Mouse (Mus musculus): ENCODE measurements around the gene Stat4. TPM values are rescaled to one million over a fixed set of nuclear protein-coding genes. Genes with fewer than 3 reads are reported as not detected.

The Stat4 gene
- polyA plus RNA-seq, 1 experiment = 5.3 TPM

- Histone ChIP-seq H3K27ac (ENCODE audit: insufficient read depth, low read length) (no peak overlapping the region), H3K36me3 (ENCODE audit: control insufficient read depth, insufficient read depth, low read length, poor library complexity, severe bottlenecking) (no peaks in the 10 kb centered on the region), H3K4me1 (ENCODE audit: control insufficient read depth, insufficient read depth, low read length) (no peaks in the 10 kb centered on the region), H3K27me3 (ENCODE audit: control insufficient read depth, insufficient read depth, low read length, poor library complexity, severe bottlenecking) (no peaks in the 10 kb centered on the region), H3K9ac (ENCODE audit: low read depth, poor library complexity, severe bottlenecking) (no peak overlapping the region), H3K9me3 (replicated peaks; ENCODE audit: control insufficient read depth, insufficient read depth, low read length, poor library complexity, severe bottlenecking) (no peaks in the 10 kb centered on the region), H3K4me3 (ENCODE audit: low read depth, low read length) (no peak overlapping the region)
- no peak for TF ChIP-seq EP300 (IDR thresholded peaks at IDR 0.05; ENCODE audit: insufficient read depth, low read depth, low read length)
- TF ChIP-seq CTCF (IDR thresholded peaks at IDR 0.05; ENCODE audit: low read depth, low read length) = no peak
- no peak for TF ChIP-seq POLR2A (IDR thresholded peaks at IDR 0.05; ENCODE audit: insufficient read depth, low read length)
Observed at GRCm38 (mm10) chr1:52048711-52049110, 61.8 kb downstream of the Stat4 start.

- TF ChIP-seq EP300 (IDR thresholded peaks at IDR 0.05; ENCODE audit: insufficient read depth, low read depth, low read length) = no peak
- no peak for TF ChIP-seq POLR2A (IDR thresholded peaks at IDR 0.05; ENCODE audit: insufficient read depth, low read length)
- TF ChIP-seq CTCF (IDR thresholded peaks at IDR 0.05; ENCODE audit: low read depth, low read length) = no peak
- Histone ChIP-seq H3K4me1 (ENCODE audit: control insufficient read depth, insufficient read depth, low read length) (no peaks in the 10 kb centered on the region), H3K27me3 (ENCODE audit: control insufficient read depth, insufficient read depth, low read length, poor library complexity, severe bottlenecking) (no peaks in the 10 kb centered on the region), H3K9me3 (replicated peaks; ENCODE audit: control insufficient read depth, insufficient read depth, low read length, poor library complexity, severe bottlenecking) (no peaks in the 10 kb centered on the region), H3K9ac (ENCODE audit: low read depth, poor library complexity, severe bottlenecking) (no peak overlapping the region), H3K27ac (ENCODE audit: insufficient read depth, low read length) (no peak overlapping the region), H3K4me3 (ENCODE audit: low read depth, low read length) (no peak overlapping the region), H3K36me3 (ENCODE audit: control insufficient read depth, insufficient read depth, low read length, poor library complexity, severe bottlenecking) (no peaks in the 10 kb centered on the region)
Observed at GRCm38 (mm10) chr1:52049827-52050226, 62.9 kb downstream of the Stat4 start.

GRCm38 (mm10) chr1:52051542-52051941 is 64.6 kb downstream of the Stat4 start:
- no peaks in the 10 kb centered on the region for H3K4me1 ChIP-seq (ENCODE audit: control insufficient read depth, insufficient read depth, low read length)
- no peak for TF ChIP-seq CTCF (IDR thresholded peaks at IDR 0.05; ENCODE audit: low read depth, low read length)
- TF ChIP-seq POLR2A (IDR thresholded peaks at IDR 0.05; ENCODE audit: insufficient read depth, low read length) = no peak
- no peak for TF ChIP-seq EP300 (IDR thresholded peaks at IDR 0.05; ENCODE audit: insufficient read depth, low read depth, low read length)

DNA sequence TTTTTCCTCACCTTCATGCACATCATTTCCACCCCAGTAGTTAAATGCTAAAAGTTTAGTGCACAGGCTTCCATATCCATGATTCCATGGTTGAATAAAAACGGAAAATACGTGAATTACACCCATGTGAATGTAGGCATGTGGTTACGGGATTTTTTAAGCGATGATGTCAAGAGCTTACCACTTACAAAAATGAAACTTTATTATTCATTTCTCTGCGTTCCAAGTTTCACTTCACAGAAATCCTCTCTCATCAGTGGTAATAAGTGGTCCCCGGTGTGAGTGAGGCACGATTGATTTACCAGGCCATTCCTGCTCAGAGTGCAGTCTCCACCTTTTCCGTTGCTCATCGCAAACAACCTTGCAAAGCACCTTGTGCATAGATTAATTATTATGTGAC is 66.0 kb downstream of the Stat4 start:
- Histone ChIP-seq H3K9me3 (replicated peaks; ENCODE audit: control insufficient read depth, insufficient read depth, low read length, poor library complexity, severe bottlenecking) (no peaks in the 10 kb centered on the region), H3K27ac (ENCODE audit: insufficient read depth, low read length) (no peak overlapping the region), H3K4me1 (ENCODE audit: control insufficient read depth, insufficient read depth, low read length) (no peaks in the 10 kb centered on the region), H3K27me3 (ENCODE audit: control insufficient read depth, insufficient read depth, low read length, poor library complexity, severe bottlenecking) (no peaks in the 10 kb centered on the region), H3K36me3 (ENCODE audit: control insufficient read depth, insufficient read depth, low read length, poor library complexity, severe bottlenecking) (no peaks in the 10 kb centered on the region), H3K4me3 (ENCODE audit: low read depth, low read length) (no peak overlapping the region), H3K9ac (ENCODE audit: low read depth, poor library complexity, severe bottlenecking) (no peak overlapping the region)
- TF ChIP-seq EP300 (IDR thresholded peaks at IDR 0.05; ENCODE audit: insufficient read depth, low read depth, low read length) (no peak), CTCF (IDR thresholded peaks at IDR 0.05; ENCODE audit: low read depth, low read length) (no peak), POLR2A (IDR thresholded peaks at IDR 0.05; ENCODE audit: insufficient read depth, low read length) (no peak)

More at GRCm38 (mm10) chr1:52051542-52051941, 64.6 kb downstream of the Stat4 start:
- Histone ChIP-seq H3K4me3 (ENCODE audit: low read depth, low read length) (no peak overlapping the region), H3K9me3 (replicated peaks; ENCODE audit: control insufficient read depth, insufficient read depth, low read length, poor library complexity, severe bottlenecking) (no peaks in the 10 kb centered on the region), H3K36me3 (ENCODE audit: control insufficient read depth, insufficient read depth, low read length, poor library complexity, severe bottlenecking) (no peaks in the 10 kb centered on the region), H3K9ac (ENCODE audit: low read depth, poor library complexity, severe bottlenecking) (no peak overlapping the region), H3K27me3 (ENCODE audit: control insufficient read depth, insufficient read depth, low read length, poor library complexity, severe bottlenecking) (no peaks in the 10 kb centered on the region), H3K27ac (ENCODE audit: insufficient read depth, low read length) (no peak overlapping the region)

GRCm38 (mm10) chr1:52055947-52056346 is 69.0 kb downstream of the Stat4 start:
- no peak overlapping the region for H3K4me3 ChIP-seq (ENCODE audit: low read depth, low read length)
- no peaks in the 10 kb centered on the region for H3K9me3 ChIP-seq (replicated peaks; ENCODE audit: control insufficient read depth, insufficient read depth, low read length, poor library complexity, severe bottlenecking)
- no peak overlapping the region for H3K9ac ChIP-seq (ENCODE audit: low read depth, poor library complexity, severe bottlenecking)
- no peaks in the 10 kb centered on the region for H3K27me3 ChIP-seq (ENCODE audit: control insufficient read depth, insufficient read depth, low read length, poor library complexity, severe bottlenecking)
- TF ChIP-seq POLR2A (IDR thresholded peaks at IDR 0.05; ENCODE audit: insufficient read depth, low read length) = no peak
- H3K36me3 ChIP-seq (ENCODE audit: control insufficient read depth, insufficient read depth, low read length, poor library complexity, severe bottlenecking) = no peaks in the 10 kb centered on the region
- no peak overlapping the region for H3K27ac ChIP-seq (ENCODE audit: insufficient read depth, low read length)
- no peaks in the 10 kb centered on the region for H3K4me1 ChIP-seq (ENCODE audit: control insufficient read depth, insufficient read depth, low read length)

- TF ChIP-seq CTCF (IDR thresholded peaks at IDR 0.05; ENCODE audit: low read depth, low read length) = no peak
- no peak for TF ChIP-seq POLR2A (IDR thresholded peaks at IDR 0.05; ENCODE audit: insufficient read depth, low read length)
- no peak for TF ChIP-seq EP300 (IDR thresholded peaks at IDR 0.05; ENCODE audit: insufficient read depth, low read depth, low read length)
- H3K36me3 ChIP-seq (ENCODE audit: control insufficient read depth, insufficient read depth, low read length, poor library complexity, severe bottlenecking) = no peaks in the 10 kb centered on the region
- no peak overlapping the region for H3K9ac ChIP-seq (ENCODE audit: low read depth, poor library complexity, severe bottlenecking)
- H3K4me3 ChIP-seq (ENCODE audit: low read depth, low read length) = no peak overlapping the region
- no peaks in the 10 kb centered on the region for H3K4me1 ChIP-seq (ENCODE audit: control insufficient read depth, insufficient read depth, low read length)
- no peaks in the 10 kb centered on the region for H3K27me3 ChIP-seq (ENCODE audit: control insufficient read depth, insufficient read depth, low read length, poor library complexity, severe bottlenecking)
- H3K27ac ChIP-seq (ENCODE audit: insufficient read depth, low read length) = no peak overlapping the region
- no peaks in the 10 kb centered on the region for H3K9me3 ChIP-seq (replicated peaks; ENCODE audit: control insufficient read depth, insufficient read depth, low read length, poor library complexity, severe bottlenecking)
Observed at GRCm38 (mm10) chr1:52057153-52057552, 70.2 kb downstream of the Stat4 start.
